Mouse (Mus musculus) midbrain, embryonic 12.5 days (tissue): ENCODE results near the gene Tbc1d10a. TPM values are rescaled to one million over a fixed set of nuclear protein-coding genes. Genes with fewer than 3 reads are reported as not detected.

Source experiments
- ATAC-seq: fragments of 200-750 bp; cut with Nextera tagmentation; 2 replicates; pipeline ENCODE4 v1.8.0; 2017; ENCODE audit warnings: low read depth, moderate TSS enrichment, moderate library complexity; ENCODE audit not compliant: low FRiP score
- H3K27ac ChIP-seq: fragments of 300-500 bp; sonication (generic); replicated peaks from 2 replicates; pipeline ENCODE4 v1.5.1; 2016; ENCODE audit warnings: mild to moderate bottlenecking
- H3K27me3 ChIP-seq: fragments of 300-500 bp; sonication (generic); 2 replicates; pipeline ENCODE4 v1.6.1; 2016; ENCODE audit warnings: mild to moderate bottlenecking
- H3K36me3 ChIP-seq: fragments of 300-500 bp; sonication (generic); 2 replicates; pipeline ENCODE4 v1.6.1; 2016
- H3K4me1 ChIP-seq: fragments of 300-500 bp; sonication (generic); 2 replicates; pipeline ENCODE4 v1.6.1; 2016
- H3K4me2 ChIP-seq: fragments of 300-500 bp; sonication (generic); replicated peaks from 2 replicates; pipeline ENCODE4 v1.6.1; 2016; ENCODE audit warnings: mild to moderate bottlenecking, moderate library complexity
- H3K4me3 ChIP-seq: fragments of 300-500 bp; sonication (generic); 2 replicates; pipeline ENCODE4 v1.5.1; 2016; ENCODE audit warnings: mild to moderate bottlenecking
- H3K9ac ChIP-seq: fragments of 300-500 bp; sonication (generic); replicated peaks from 2 replicates; pipeline ENCODE4 v1.6.1; 2016; ENCODE audit warnings: mild to moderate bottlenecking, moderate library complexity
- H3K9me3 ChIP-seq: fragments of 300-500 bp; sonication (generic); 2 replicates; pipeline ENCODE4 v1.6.1; 2016; ENCODE audit warnings: mild to moderate bottlenecking
- WGBS: fragments of 180-500 bp; shearing (Covaris S2); methylation state at CpG from one replicate; pipeline ENCODE4 v1.1.7; 2016; 5-methylcytosine and 5-hydroxymethylcytosine counted together
- microRNA-seq: library from miRNA; unstranded; fragments of <30 nt; microRNA quantifications from one replicate; pipeline ENCODE4, GENCODE M21; 2017
- polyA plus RNA-seq: library from polyadenylated mRNA; unstranded; fragments of >200 nt; fragmentation: Nextera tagmentation; extraction: Ambion mirVana; gene quantifications from 2 replicates; pipeline ENCODE4 v1.2.1, GENCODE M21; 2016

The Tbc1d10a gene
- polyA plus RNA-seq, 1 experiment from 2014 or later, result 28.7 TPM

DNA sequence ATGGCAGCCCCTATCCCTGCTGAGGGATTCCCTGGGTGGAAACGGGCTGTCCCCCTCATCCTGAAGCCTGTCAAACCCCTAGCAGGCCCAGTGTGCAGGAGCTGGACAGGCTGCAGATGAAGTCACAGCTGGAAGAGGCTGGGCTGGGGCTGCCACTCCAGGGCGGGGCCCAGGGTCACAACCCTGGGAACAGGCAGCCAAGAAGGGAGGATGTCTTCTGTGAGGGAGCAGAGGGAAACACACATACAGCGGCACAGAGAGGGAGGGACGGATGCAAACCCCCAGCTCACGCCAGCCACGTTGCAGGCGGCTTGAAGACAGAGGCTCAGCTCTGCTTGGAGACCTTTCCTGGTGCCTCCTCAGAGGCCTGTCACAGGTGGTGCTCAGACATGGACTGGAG is 77.5 kb downstream of the Tbc1d10a start:
- H3K27ac ChIP-seq, result no peak overlapping the region
- peaks cover 28% of the 10 kb centered on the region for H3K4me1 ChIP-seq
- H3K4me3 ChIP-seq, result no peak overlapping the region
- H3K9me3 ChIP-seq, result no peaks in the 10 kb centered on the region
- H3K9ac ChIP-seq, result no peak overlapping the region
- no peak for ATAC-seq
- H3K36me3 ChIP-seq, result no peaks in the 10 kb centered on the region
- 72% methylated on average over 7 of the region's 7 CpGs for WGBS
- H3K27me3 ChIP-seq, result peaks cover 77% of the 10 kb centered on the region
- H3K4me2 ChIP-seq, result no peak overlapping the region

Small RNAs within 50 kb of the gene (microRNA-seq; reads per million reads assigned to microRNA genes)
- 9.1 reads per million, percentile 25 among the genes with 10 or more reads in this experiment for gene Mir3060

Other genes with a start within 250 kb of the Tbc1d10a start
- 71.2 and 75.3 TPM in 2 replicates for gene Pes1, start 222.8 kb upstream of the Tbc1d10a start, polyA plus RNA-seq
- gene 4930556J24Rik, start 210.0 kb upstream of the Tbc1d10a start, polyA plus RNA-seq, result 0.20 and 0.26 TPM in 2 replicates
- 0.65 and 0.80 TPM in 2 replicates for gene Gal3st1, start 203.2 kb upstream of the Tbc1d10a start, polyA plus RNA-seq
- not detected in 2 replicates for gene Sec14l4, start 155.3 kb upstream of the Tbc1d10a start, polyA plus RNA-seq
- gene Sec14l3, start 121.9 kb upstream of the Tbc1d10a start, polyA plus RNA-seq, result not detected in 2 replicates
- 5.3 and 5.9 TPM in 2 replicates for gene Mtfp1, start 91.3 kb upstream of the Tbc1d10a start, polyA plus RNA-seq
- gene Sec14l2, start 63.4 kb upstream of the Tbc1d10a start, polyA plus RNA-seq, result 3.0 and 3.2 TPM in 2 replicates
- 36.8 and 37.5 TPM in 2 replicates for gene Rnf215, start 51.6 kb upstream of the Tbc1d10a start, polyA plus RNA-seq
- gene Ccdc157, start 26.5 kb upstream of the Tbc1d10a start, polyA plus RNA-seq, result 8.1 and 9.8 TPM in 2 replicates
- 83.3 and 85.2 TPM in 2 replicates for gene Sf3a1, start 26.4 kb upstream of the Tbc1d10a start, polyA plus RNA-seq
- gene Castor1, start 31.4 kb downstream of the Tbc1d10a start, polyA plus RNA-seq, result 2.1 and 2.9 TPM in 2 replicates
- gene Osm, start 49.6 kb downstream of the Tbc1d10a start, polyA plus RNA-seq, result not detected in 2 replicates
- gene Lif, start 70.8 kb downstream of the Tbc1d10a start, polyA plus RNA-seq, result 0.05 TPM in 1 of 2 replicates, not detected in the other